Comparison of ENCODE assay signal across 25 mouse cellular contexts in genomic region chr19:30691258-30691657, GRCm38 (mm10).
A peak's percentile ranks its signal among the peaks of the same experiment; 100 is the strongest.
DNase-seq lines count a peak whose midpoint lies in the region; ATAC-seq and TF ChIP-seq lines count a peak whose summit lies in the region.
"Had no signal": no experiment of that assay in that cellular context is flagged by ENCODE, and none has a peak within 500 bp of the region (broad histone marks: within the 10 kb centered on the region; RNA-seq: fewer than 3 reads in every experiment).

No protein-coding gene starts in this region.

- ATAC-seq in intestine, embryonic 16.5 days, result peak; percentile 38; the same call in 1 of the 2 replicates
- ATAC-seq in intestine, embryonic 15.5 days, result no peak
- peak; percentile 60; the same call in 1 of the 2 replicates for ATAC-seq in intestine, postnatal 0 days
- ATAC-seq in stomach, postnatal 0 days (ENCODE audit: low FRiP score, low TSS enrichment), result peak; percentile 84
- no peak for ATAC-seq in CD4-positive, CD25-positive, alpha-beta regulatory T cell, adult 4 months
- ATAC-seq: forebrain, embryonic 15.5 days; Patski had no signal

- H3K27ac ChIP-seq in intestine, embryonic 16.5 days (ENCODE audit: low read length), result no peak overlapping the region
- no peak overlapping the region for H3K27ac ChIP-seq in intestine, embryonic 15.5 days
- no peak overlapping the region for H3K27ac ChIP-seq in intestine, postnatal 0 days (ENCODE audit: low read depth, low read length)
- H3K27ac ChIP-seq in stomach, postnatal 0 days (replicated peaks), result no peak overlapping the region
- H3K27ac ChIP-seq: embryonic facial prominence, embryonic 13.5 days; embryonic facial prominence, embryonic 15.5 days; forebrain, embryonic 10.5 days; forebrain, embryonic 12.5 days; forebrain, embryonic 15.5 days had no signal

- H3K27me3 ChIP-seq in intestine, embryonic 16.5 days (replicated peaks; ENCODE audit: control insufficient read depth, insufficient read depth, low read length), result no peaks in the 10 kb centered on the region
- H3K27me3 ChIP-seq in intestine, embryonic 15.5 days (replicated peaks), result no peaks in the 10 kb centered on the region
- H3K27me3 ChIP-seq in intestine, postnatal 0 days (replicated peaks; ENCODE audit: control insufficient read depth, insufficient read depth, low read length), result no peaks in the 10 kb centered on the region
- no peaks in the 10 kb centered on the region for H3K27me3 ChIP-seq in stomach, postnatal 0 days (ENCODE audit: control insufficient read depth, insufficient read depth, low read length)
- H3K27me3 ChIP-seq: CH12.LX; embryonic facial prominence, embryonic 13.5 days; embryonic facial prominence, embryonic 15.5 days; forebrain, embryonic 12.5 days; forebrain, embryonic 15.5 days had no signal

- H3K9ac ChIP-seq in intestine, embryonic 16.5 days (ENCODE audit: low read depth, low read length), result no peak overlapping the region
- H3K9ac ChIP-seq in intestine, embryonic 15.5 days, result no peak overlapping the region
- H3K9ac ChIP-seq in intestine, postnatal 0 days (ENCODE audit: low read depth, low read length), result no peak overlapping the region
- H3K9ac ChIP-seq in stomach, postnatal 0 days (ENCODE audit: low read length), result no peak overlapping the region
- H3K9ac ChIP-seq: embryonic facial prominence, embryonic 13.5 days; embryonic facial prominence, embryonic 15.5 days; forebrain, embryonic 12.5 days; forebrain, embryonic 15.5 days had no signal

- no peaks in the 10 kb centered on the region for H3K9me3 ChIP-seq in intestine, embryonic 16.5 days (ENCODE audit: control insufficient read depth, low read length)
- H3K9me3 ChIP-seq in intestine, embryonic 15.5 days, result no peaks in the 10 kb centered on the region
- no peaks in the 10 kb centered on the region for H3K9me3 ChIP-seq in intestine, postnatal 0 days (ENCODE audit: control insufficient read depth)
- H3K9me3 ChIP-seq in stomach, postnatal 0 days (ENCODE audit: control insufficient read depth, low read length), result no peaks in the 10 kb centered on the region
- H3K9me3 ChIP-seq: embryonic facial prominence, embryonic 13.5 days; embryonic facial prominence, embryonic 15.5 days; forebrain, embryonic 10.5 days; forebrain, embryonic 12.5 days; forebrain, embryonic 15.5 days; G1E had no signal

- no peak overlapping the region for H3K4me3 ChIP-seq in intestine, embryonic 16.5 days (ENCODE audit: low read length)
- H3K4me3 ChIP-seq in intestine, embryonic 15.5 days (replicated peaks), result no peak overlapping the region
- no peak overlapping the region for H3K4me3 ChIP-seq in intestine, postnatal 0 days (ENCODE audit: low read depth, low read length)
- H3K4me3 ChIP-seq in stomach, postnatal 0 days (ENCODE audit: low read depth, low read length), result no peak overlapping the region
- H3K4me3 ChIP-seq: embryonic facial prominence, embryonic 13.5 days; embryonic facial prominence, embryonic 15.5 days; erythroblast, embryonic 14.5 days; forebrain, embryonic 10.5 days; forebrain, embryonic 12.5 days; forebrain, embryonic 15.5 days had no signal

- H3K4me1 ChIP-seq in intestine, embryonic 16.5 days (ENCODE audit: control insufficient read depth, insufficient read depth, low read length), result no peaks in the 10 kb centered on the region
- no peaks in the 10 kb centered on the region for H3K4me1 ChIP-seq in intestine, embryonic 15.5 days (replicated peaks)
- no peaks in the 10 kb centered on the region for H3K4me1 ChIP-seq in intestine, postnatal 0 days (replicated peaks; ENCODE audit: control insufficient read depth, insufficient read depth, low read length)
- no peaks in the 10 kb centered on the region for H3K4me1 ChIP-seq in stomach, postnatal 0 days (replicated peaks; ENCODE audit: control insufficient read depth, insufficient read depth)
- H3K4me1 ChIP-seq: embryonic facial prominence, embryonic 13.5 days; embryonic facial prominence, embryonic 15.5 days; forebrain, embryonic 12.5 days; forebrain, embryonic 15.5 days had no signal

- no peak for TF ChIP-seq EP300 in stomach, postnatal 0 days (optimal IDR thresholded peaks at IDR 0.05)

- 86% methylated on average over 2 of the region's 2 CpGs for WGBS in intestine, embryonic 16.5 days
- 86% methylated on average over 2 of the region's 2 CpGs for WGBS in intestine, embryonic 15.5 days
- 71% methylated on average over 2 of the region's 2 CpGs for WGBS in intestine, postnatal 0 days
- WGBS in stomach, postnatal 0 days, result 70% methylated on average over 2 of the region's 2 CpGs

- H3K4me2 ChIP-seq in intestine, embryonic 16.5 days (ENCODE audit: low read depth, low read length), result no peak overlapping the region
- no peak overlapping the region for H3K4me2 ChIP-seq in intestine, embryonic 15.5 days (replicated peaks)
- H3K4me2 ChIP-seq in intestine, postnatal 0 days (replicated peaks; ENCODE audit: low read depth), result no peak overlapping the region
- H3K4me2 ChIP-seq in stomach, postnatal 0 days (replicated peaks; ENCODE audit: low read depth), result no peak overlapping the region
- H3K4me2 ChIP-seq: embryonic facial prominence, embryonic 13.5 days; embryonic facial prominence, embryonic 15.5 days; forebrain, embryonic 12.5 days; forebrain, embryonic 15.5 days had no signal

- no peak for TF ChIP-seq CTCF in intestine, postnatal 0 days (IDR thresholded peaks at IDR 0.05; ENCODE audit: low read depth)
- no peak for TF ChIP-seq CTCF in stomach, postnatal 0 days (IDR thresholded peaks at IDR 0.05; ENCODE audit: low read depth)

- H3K36me3 ChIP-seq in intestine, embryonic 16.5 days (ENCODE audit: control insufficient read depth, insufficient read depth, low read length), result no peaks in the 10 kb centered on the region
- H3K36me3 ChIP-seq in intestine, embryonic 15.5 days, result no peaks in the 10 kb centered on the region
- H3K36me3 ChIP-seq in intestine, postnatal 0 days (ENCODE audit: control insufficient read depth, insufficient read depth), result no peaks in the 10 kb centered on the region
- H3K36me3 ChIP-seq in stomach, postnatal 0 days (ENCODE audit: control insufficient read depth, insufficient read depth, low read length), result no peaks in the 10 kb centered on the region
- H3K36me3 ChIP-seq: embryonic facial prominence, embryonic 13.5 days; embryonic facial prominence, embryonic 15.5 days; forebrain, embryonic 10.5 days; forebrain, embryonic 12.5 days; forebrain, embryonic 15.5 days; G1E had no signal

- DNase-seq in stomach, postnatal 0 days (ENCODE audit: low spot score), result no peak
- no peak for DNase-seq in T-cell, adult 2 months (ENCODE audit: low spot score)
- DNase-seq: adrenal gland, adult 2 months; adrenal gland, postnatal 10 days; adrenal gland, postnatal 25 days; cerebellum, adult 11 months; cerebellum, adult 18-20 months; cerebellum, adult 8-10 months; cerebellum, adult 9-11 months; cerebellum, postnatal 14 days; cerebellum, postnatal 36 days; embryo, embryonic 11 days had no signal

Comparison
In these comparisons a context has a peak if more than half of its experiments do, and no peak if none do; other contexts are left out.
1. ATAC-seq: peak in intestine, embryonic 16.5 days (single experiment), intestine, postnatal 0 days (single experiment) and stomach, postnatal 0 days (single experiment); none in intestine, embryonic 15.5 days (single experiment) and CD4-positive, CD25-positive, alpha-beta regulatory T cell, adult 4 months (single experiment).